Mouse (Mus musculus) erythroblast, embryonic 14.5 days (primary cell): ENCODE measurements at regions not wholly inside any gene's neighbourhood (a gene's known extent, or its start where the extent isn't known, plus 50 kb on each side); places are given as distances from the start of the nearest gene placed in this dataset.

ENCODE experiments used
- GATA1 ChIP-seq: IDR thresholded peaks from 2 replicates; pipeline ENCODE4 v1.6.1; 2012; ENCODE audit warnings: low read length, inconsistent platforms, mixed read lengths
- TAL1 ChIP-seq: IDR thresholded peaks from 3 replicates; pipeline ENCODE4 v1.6.1; 2012; ENCODE audit warnings: low read length, inconsistent platforms, mixed read lengths

DNA sequence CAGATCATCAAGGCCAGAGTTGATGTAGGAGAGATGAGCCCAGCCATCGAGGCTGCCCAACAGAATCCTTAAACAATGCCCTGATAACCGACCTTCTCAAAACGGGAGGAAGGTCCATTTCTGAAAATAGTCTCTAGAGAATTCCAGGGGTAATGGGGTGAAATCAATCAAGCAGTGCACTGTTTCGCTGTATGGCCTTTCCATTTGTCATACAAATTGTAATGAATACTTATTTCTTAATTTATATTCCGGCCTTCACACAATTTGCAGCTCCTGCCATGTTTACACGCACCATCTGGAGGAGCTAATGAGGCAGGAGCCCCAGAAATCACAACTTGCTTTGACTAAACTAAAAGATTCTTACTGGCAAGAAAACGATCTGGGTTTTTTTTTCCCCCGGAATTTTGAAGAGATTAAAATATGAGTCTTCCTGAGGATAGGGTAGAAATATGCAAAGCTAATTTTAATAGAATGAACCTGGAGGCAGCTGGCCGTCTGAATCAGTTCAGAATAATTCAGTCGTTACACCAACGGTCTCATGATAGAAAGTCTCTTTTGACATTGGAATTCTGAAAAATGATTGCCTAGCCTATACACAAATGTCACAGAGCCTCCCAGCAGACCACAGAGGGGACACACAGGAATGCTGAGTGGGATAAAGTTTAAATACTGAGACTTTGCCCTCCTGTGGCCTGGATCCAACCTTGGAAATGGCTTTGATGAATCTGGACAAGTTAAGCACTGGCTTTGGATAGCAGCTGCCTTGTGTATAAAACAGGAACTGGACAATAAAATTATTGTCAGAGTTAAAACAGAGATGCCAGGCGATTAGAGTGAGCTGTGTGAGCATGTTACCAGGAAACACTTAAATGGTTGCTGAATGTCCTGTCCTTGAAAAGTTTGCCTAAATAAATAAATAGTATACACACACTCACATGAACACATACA lies 115.0 kb upstream of the Frem1 start:
- no peak for TF ChIP-seq TAL1
- no peak for TF ChIP-seq GATA1
